Comparison of ENCODE assay signal across 8 mouse cellular contexts in genomic region chr4:133046691-133047352, GRCm38 (mm10). TPM values are rescaled to one million over a fixed set of nuclear protein-coding genes. Genes with fewer than 3 reads are reported as not detected.
A peak's percentile ranks its signal among the peaks of the same experiment; 100 is the strongest.
DNase-seq lines count a peak whose midpoint lies in the region; ATAC-seq lines count a peak whose summit lies in the region.

No protein-coding gene starts in this region.

- no peaks in the 10 kb centered on the region for H3K27me3 ChIP-seq in heart, embryonic 13.5 days (replicated peaks)
- no peaks in the 10 kb centered on the region for H3K27me3 ChIP-seq in hindbrain, embryonic 12.5 days
- H3K27me3 ChIP-seq in midbrain, embryonic 11.5 days (ENCODE audit: control insufficient read depth, insufficient read depth, low read length): no peaks in the 10 kb centered on the region

- peak overlapping the region; percentile 25 for H3K9ac ChIP-seq in heart, embryonic 13.5 days
- peak overlapping the region; percentile 38; the same call in 1 of the 2 replicates for H3K9ac ChIP-seq in hindbrain, embryonic 12.5 days
- H3K9ac ChIP-seq in midbrain, embryonic 11.5 days (ENCODE audit: low read length): peak overlapping the region; percentile 33; the same call in 1 of the 2 replicates

- DNase-seq in heart, postnatal 36 days: no peak
- peak; percentile 60 for DNase-seq in ZHBTc4 (ENCODE audit: low read depth, low spot score)
- no peak for DNase-seq in midbrain, embryonic 11.5 days (ENCODE audit: low spot score, missing footprints)
- no peak for DNase-seq in cerebellum, postnatal 4 days (ENCODE audit: low spot score in 2 of 2)
- no peak for DNase-seq in left cerebral cortex, postnatal 14 days (ENCODE audit: low spot score in 2 of 2)

- H3K4me1 ChIP-seq in heart, embryonic 13.5 days: peaks cover 100% of the 10 kb centered on the region
- H3K4me1 ChIP-seq in hindbrain, embryonic 12.5 days: peaks cover 100% of the 10 kb centered on the region
- H3K4me1 ChIP-seq in midbrain, embryonic 11.5 days (ENCODE audit: control insufficient read depth, insufficient read depth, low read length): peaks cover 84% of the 10 kb centered on the region

- H3K4me2 ChIP-seq in heart, embryonic 13.5 days: peak overlapping the region; percentile 11
- peak overlapping the region; percentile 31 for H3K4me2 ChIP-seq in hindbrain, embryonic 12.5 days (replicated peaks)
- H3K4me2 ChIP-seq in midbrain, embryonic 11.5 days: peak overlapping the region; percentile 35

- H3K4me3 ChIP-seq in heart, embryonic 13.5 days: no peak overlapping the region
- H3K4me3 ChIP-seq in hindbrain, embryonic 12.5 days: no peak overlapping the region
- no peak overlapping the region for H3K4me3 ChIP-seq in midbrain, embryonic 11.5 days (ENCODE audit: low read depth, low read length)

- intact Hi-C loops in heart, postnatal 36 days (cut with DNase I): no loop called here
- intact Hi-C loops in left cerebral cortex, postnatal 14 days (cut with DNase I): no loop called here

- no peaks in the 10 kb centered on the region for H3K36me3 ChIP-seq in heart, embryonic 13.5 days
- no peaks in the 10 kb centered on the region for H3K36me3 ChIP-seq in hindbrain, embryonic 12.5 days
- no peaks in the 10 kb centered on the region for H3K36me3 ChIP-seq in midbrain, embryonic 11.5 days (ENCODE audit: control insufficient read depth, insufficient read depth, low read length)

- peak overlapping the region; percentile 96 for H3K27ac ChIP-seq in heart, embryonic 13.5 days (replicated peaks)
- H3K27ac ChIP-seq in hindbrain, embryonic 12.5 days: peak overlapping the region; percentile 90
- H3K27ac ChIP-seq in midbrain, embryonic 11.5 days (ENCODE audit: low read depth, low read length): peak overlapping the region; percentile 75

- no peaks in the 10 kb centered on the region for H3K9me3 ChIP-seq in heart, embryonic 13.5 days
- H3K9me3 ChIP-seq in hindbrain, embryonic 12.5 days (replicated peaks): no peaks in the 10 kb centered on the region
- no peaks in the 10 kb centered on the region for H3K9me3 ChIP-seq in midbrain, embryonic 11.5 days (ENCODE audit: control insufficient read depth, low read length)

- no peak for ATAC-seq in heart, embryonic 13.5 days (ENCODE audit: extremely low read depth, insufficient number of reproducible peaks, low FRiP score, low TSS enrichment)
- peak; percentile 25 for ATAC-seq in hindbrain, embryonic 12.5 days (ENCODE audit: low FRiP score)
- no peak; the same call in 1 of the 2 replicates for ATAC-seq in midbrain, embryonic 11.5 days (ENCODE audit: low FRiP score)
- no peak for ATAC-seq in erythroblast, adult 5-6 weeks (replicated peaks; ENCODE audit: low FRiP score, poor library complexity, severe bottlenecking)

- WGBS in heart, embryonic 13.5 days: 36% methylated on average over 12 of the region's 12 CpGs
- 14% methylated on average over 12 of the region's 12 CpGs for WGBS in hindbrain, embryonic 12.5 days
- 19% methylated on average over 12 of the region's 12 CpGs for WGBS in midbrain, embryonic 11.5 days

RNA-seq across cellular contexts. Expression of gene Ahdc1, which starts 35.8 kb away (rescaled TPM):
- 6.5 and 6.9 TPM in 2 replicates for polyA plus RNA-seq in heart, embryonic 13.5 days (2015; fragmentation: Nextera tagmentation; extraction: Ambion mirVana)
- 10 to 100 TPM; 41.9 to 50.8 TPM for total RNA-seq in heart, postnatal 36 days (2021)
- polyA plus RNA-seq in hindbrain, embryonic 12.5 days (2016; fragmentation: Nextera tagmentation; extraction: Ambion mirVana): 12.8 and 15.3 TPM in 2 replicates
- 4.9 and 5.3 TPM in 2 replicates for polyA plus RNA-seq in midbrain, embryonic 11.5 days (2014; fragmentation: Nextera tagmentation; extraction: Ambion mirVana)
- 10 to 100 TPM; 78.4 to 81.6 TPM for total RNA-seq in left cerebral cortex, postnatal 14 days (2021)
- total RNA-seq in erythroblast, adult 5-6 weeks (2015; ENCODE audit: low replicate concordance): 1.2 and 10.2 TPM in 2 replicates
- total RNA-seq in erythroblast, adult 5-6 weeks (2017; ENCODE audit: low replicate concordance): 0.17 and 4.2 TPM in 2 replicates
